Mouse (Mus musculus) heart, embryonic 16.5 days (tissue): ENCODE results near the gene Npas2. TPM values are rescaled to one million over a fixed set of nuclear protein-coding genes. Genes with fewer than 3 reads are reported as not detected.

Source experiments
- ATAC-seq: fragments of 200-750 bp; cut with Nextera tagmentation; replicated peaks from 2 replicates; pipeline ENCODE4 v1.8.0; 2017; ENCODE audit warnings: moderate number of reproducible peaks; ENCODE audit not compliant: insufficient read depth, low FRiP score; ENCODE audit errors: extremely low read depth
- H3K27ac ChIP-seq: fragments of 300-500 bp; sonication (generic); 2 replicates; pipeline ENCODE4 v1.5.1; 2014; ENCODE audit warnings: mild to moderate bottlenecking, low read length, control low read depth, moderate library complexity
- H3K27me3 ChIP-seq: fragments of 300-500 bp; sonication (generic); 2 replicates; pipeline ENCODE4 v1.6.1; 2014; ENCODE audit warnings: low read length, mixed read lengths; ENCODE audit not compliant: control insufficient read depth, insufficient read depth
- H3K36me3 ChIP-seq: fragments of 300-500 bp; sonication (generic); 2 replicates; pipeline ENCODE4 v1.6.1; 2014; ENCODE audit not compliant: control insufficient read depth, insufficient read depth
- H3K4me1 ChIP-seq: fragments of 300-500 bp; sonication (generic); 2 replicates; pipeline ENCODE4 v1.6.1; 2014; ENCODE audit warnings: low read length, mixed read lengths; ENCODE audit not compliant: control insufficient read depth, insufficient read depth
- H3K4me2 ChIP-seq: fragments of 300-500 bp; sonication (generic); 2 replicates; pipeline ENCODE4 v1.6.1; 2014; ENCODE audit warnings: low read depth, mild to moderate bottlenecking, control low read depth, low read length
- H3K4me3 ChIP-seq: fragments of 300-500 bp; sonication (generic); 2 replicates; pipeline ENCODE4 v1.5.1; 2014; ENCODE audit warnings: mild to moderate bottlenecking, control low read depth, low read length
- H3K9ac ChIP-seq: fragments of 300-500 bp; sonication (generic); 2 replicates; pipeline ENCODE4 v1.6.1; 2014; ENCODE audit warnings: low read length, control low read depth
- H3K9me3 ChIP-seq: fragments of 300-500 bp; sonication (generic); replicated peaks from 2 replicates; pipeline ENCODE4 v1.6.1; 2016; ENCODE audit warnings: low read length; ENCODE audit not compliant: control insufficient read depth
- WGBS: fragments of 180-500 bp; shearing (Covaris S2); extraction: QIAGEN DNeasy Blood & Tissue Kit; methylation state at CpG from one replicate; pipeline ENCODE4 v1.1.7; 2014; 5-methylcytosine and 5-hydroxymethylcytosine counted together
- polyA plus RNA-seq: library from polyadenylated mRNA; unstranded; fragments of >200 nt; fragmentation: Nextera tagmentation; extraction: Ambion mirVana; gene quantifications from 2 replicates; pipeline ENCODE4 v1.2.1, GENCODE M21; 2015

Gene Npas2
- polyA plus RNA-seq, 1 experiment from 2014 or later, result 3.1 TPM

DNA sequence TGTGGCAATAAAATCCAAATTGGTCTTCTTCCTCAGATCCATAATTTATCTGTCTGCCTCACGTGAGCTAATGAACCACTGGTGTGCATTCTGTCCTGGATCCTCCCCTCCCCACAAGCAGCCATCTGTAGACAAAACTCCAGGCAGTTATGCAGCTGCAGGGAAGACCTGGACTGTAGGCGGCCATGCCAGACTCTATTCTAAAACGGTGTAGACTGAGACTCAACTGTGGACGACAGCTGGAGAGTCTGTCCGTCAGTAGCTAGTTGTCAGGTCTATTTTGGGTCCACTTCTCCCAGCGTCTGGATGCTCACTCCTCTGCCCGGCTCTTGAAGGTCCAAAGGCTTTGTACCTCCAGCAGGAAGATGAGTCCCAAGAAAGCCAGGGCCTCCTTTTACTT is 134.0 kb downstream of the Npas2 start:
- no peaks in the 10 kb centered on the region for H3K9me3 ChIP-seq
- H3K9ac ChIP-seq, result no peak overlapping the region
- H3K27ac ChIP-seq, result peak overlapping the region; percentile 43
- no peaks in the 10 kb centered on the region for H3K27me3 ChIP-seq
- H3K4me2 ChIP-seq, result no peak overlapping the region
- H3K36me3 ChIP-seq, result no peaks in the 10 kb centered on the region
- H3K4me1 ChIP-seq, result peaks cover 34% of the 10 kb centered on the region
- no peak for ATAC-seq
- WGBS, result 55% methylated on average over 7 of the region's 7 CpGs
- H3K4me3 ChIP-seq, result no peak overlapping the region

DNA sequence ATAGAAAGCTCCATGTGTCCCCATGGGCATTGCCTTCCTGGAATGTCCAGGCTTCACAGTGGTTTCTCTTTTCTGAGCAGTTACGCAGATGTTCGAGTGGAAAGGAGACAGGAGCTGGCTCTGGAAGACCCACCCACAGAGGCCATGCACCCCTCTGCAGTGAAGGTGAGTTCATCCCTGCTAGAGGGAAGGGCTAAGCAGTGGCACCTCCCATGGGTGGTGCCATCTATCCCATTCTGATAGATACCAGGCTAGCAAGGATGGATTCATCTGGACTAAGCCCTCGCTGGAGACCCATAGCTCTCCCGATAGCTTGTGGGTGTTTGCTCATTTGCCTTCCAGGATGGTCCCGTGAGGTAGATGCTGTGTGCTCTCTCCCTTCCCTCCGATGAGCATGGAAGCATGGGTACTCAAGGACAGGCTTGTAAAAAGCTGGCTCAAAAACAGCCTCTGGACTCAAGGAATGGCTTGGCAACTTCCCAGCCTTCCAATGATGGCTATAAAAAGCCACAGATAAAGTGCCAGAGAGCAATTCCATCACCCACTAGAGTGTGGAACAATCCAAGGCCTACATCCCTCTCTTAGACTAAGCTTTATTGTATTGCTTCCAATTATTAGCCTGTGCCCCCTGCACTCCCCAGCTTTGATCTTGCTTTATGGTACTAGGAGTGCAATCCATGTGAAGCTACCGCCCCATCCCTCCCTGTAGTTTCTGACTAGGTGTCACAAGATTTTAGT is 137.5 kb downstream of the Npas2 start:
- H3K4me1 ChIP-seq, result peaks cover 39% of the 10 kb centered on the region
- peak overlapping the region; percentile 92 for H3K27ac ChIP-seq
- 0 out of 2 replicates have a peak overlapping the region, but pooled peaks have one; percentile 25 for H3K9ac ChIP-seq
- 57% methylated on average over 7 of the region's 7 CpGs for WGBS
- peak; percentile 78 for ATAC-seq
- no peaks in the 10 kb centered on the region for H3K27me3 ChIP-seq
- H3K9me3 ChIP-seq, result no peaks in the 10 kb centered on the region
- H3K36me3 ChIP-seq, result no peaks in the 10 kb centered on the region
- no peak overlapping the region for H3K4me3 ChIP-seq
- peak overlapping the region; percentile 24; the same call in 1 of the 2 replicates for H3K4me2 ChIP-seq

DNA sequence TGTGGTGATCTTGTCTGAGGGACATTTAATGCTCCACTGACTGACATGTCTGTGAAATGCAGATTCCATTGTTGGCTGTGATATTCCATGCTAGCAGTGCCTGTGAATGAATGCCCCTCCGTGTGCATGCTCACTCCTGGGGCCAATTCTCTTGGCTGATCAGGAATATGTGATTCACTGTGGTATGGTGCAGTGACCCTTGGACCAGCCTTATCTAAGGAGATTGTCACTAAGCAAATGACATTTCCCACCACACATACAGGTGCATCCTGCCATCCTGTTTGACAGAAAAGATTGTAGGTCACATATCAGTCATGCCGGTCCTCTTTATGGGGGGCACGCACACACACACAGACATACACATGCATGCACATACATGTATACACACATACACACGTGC is 138.9 kb downstream of the Npas2 start:
- no peak overlapping the region for H3K4me3 ChIP-seq
- no peak overlapping the region for H3K27ac ChIP-seq
- no peaks in the 10 kb centered on the region for H3K9me3 ChIP-seq
- WGBS, result 73% methylated on average over 4 of the region's 4 CpGs
- no peak overlapping the region for H3K4me2 ChIP-seq
- H3K27me3 ChIP-seq, result no peaks in the 10 kb centered on the region
- no peak for ATAC-seq
- H3K36me3 ChIP-seq, result no peaks in the 10 kb centered on the region
- peaks cover 37% of the 10 kb centered on the region for H3K4me1 ChIP-seq
- no peak overlapping the region for H3K9ac ChIP-seq

DNA sequence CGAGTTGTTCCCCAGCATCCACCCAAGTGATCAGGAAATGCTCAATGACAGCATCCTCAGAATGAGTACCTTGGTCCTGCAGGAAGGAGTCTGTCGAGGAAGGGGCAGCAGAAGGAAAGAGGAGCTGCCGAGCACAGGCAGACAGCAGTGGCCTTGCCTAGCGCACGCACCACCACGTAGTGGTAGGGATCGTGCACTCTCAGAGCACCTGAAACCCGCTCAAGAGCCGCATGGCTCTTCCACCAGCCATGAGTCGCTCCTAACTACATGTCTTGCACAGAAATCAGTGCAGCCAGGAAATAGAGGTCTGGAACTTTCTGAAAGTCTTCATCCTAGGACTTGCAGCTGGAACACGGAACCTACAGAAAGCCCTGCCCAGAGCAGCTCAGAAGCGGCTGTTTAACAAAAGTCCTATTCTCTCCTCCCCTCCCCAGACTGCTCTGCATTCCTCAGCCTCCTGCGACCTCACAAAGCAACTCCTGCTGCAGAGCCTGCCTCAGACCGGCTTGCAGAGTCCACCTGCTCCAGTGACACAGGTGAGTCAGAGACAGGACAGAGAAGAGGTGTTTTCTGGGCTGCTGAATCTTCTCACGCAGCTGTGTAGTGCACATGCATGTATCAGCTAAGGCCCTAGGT is 142.1 kb downstream of the Npas2 start:
- Histone ChIP-seq H3K9me3 (no peaks in the 10 kb centered on the region), H3K36me3 (no peaks in the 10 kb centered on the region), H3K9ac (peak overlapping the region; percentile 22; the same call in 1 of the 2 replicates), H3K4me2 (peak overlapping the region; percentile 6; the same call in 1 of the 2 replicates), H3K4me3 (no peak overlapping the region), H3K27me3 (peaks cover 5% of the 10 kb centered on the region; the same call in 1 of the 2 replicates), H3K4me1 (peaks cover 29% of the 10 kb centered on the region), H3K27ac (no peak overlapping the region)
- 39% methylated on average over 15 of the region's 15 CpGs for WGBS
- no peak for ATAC-seq

DNA sequence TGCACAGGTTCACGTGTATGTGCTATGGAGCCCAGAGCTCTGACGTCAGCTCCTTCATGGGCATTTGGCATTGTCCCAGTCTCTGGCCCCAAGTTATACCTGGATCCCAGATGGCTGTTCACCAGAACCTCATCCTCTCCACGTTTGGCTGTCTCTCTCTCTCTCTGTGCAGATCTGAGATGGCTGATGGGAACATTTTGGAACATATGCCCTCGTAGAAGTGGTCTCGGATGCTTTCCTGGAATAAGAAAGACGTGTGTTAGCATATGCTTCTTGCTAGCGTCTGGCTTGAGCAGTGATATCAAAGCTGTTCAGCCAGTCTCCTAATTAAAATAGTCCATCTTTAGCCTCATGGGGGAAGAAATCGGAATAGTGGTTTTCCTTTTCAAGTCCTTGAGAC is 143.3 kb downstream of the Npas2 start:
- peaks cover 5% of the 10 kb centered on the region; the same call in 1 of the 2 replicates for H3K27me3 ChIP-seq
- no peak overlapping the region for H3K9ac ChIP-seq
- no peak overlapping the region for H3K27ac ChIP-seq
- H3K4me3 ChIP-seq, result no peak overlapping the region
- no peak for ATAC-seq
- H3K36me3 ChIP-seq, result no peaks in the 10 kb centered on the region
- H3K9me3 ChIP-seq, result no peaks in the 10 kb centered on the region
- peaks cover 19% of the 10 kb centered on the region for H3K4me1 ChIP-seq
- no peak overlapping the region for H3K4me2 ChIP-seq
- 81% methylated on average over 8 of the region's 8 CpGs for WGBS

DNA sequence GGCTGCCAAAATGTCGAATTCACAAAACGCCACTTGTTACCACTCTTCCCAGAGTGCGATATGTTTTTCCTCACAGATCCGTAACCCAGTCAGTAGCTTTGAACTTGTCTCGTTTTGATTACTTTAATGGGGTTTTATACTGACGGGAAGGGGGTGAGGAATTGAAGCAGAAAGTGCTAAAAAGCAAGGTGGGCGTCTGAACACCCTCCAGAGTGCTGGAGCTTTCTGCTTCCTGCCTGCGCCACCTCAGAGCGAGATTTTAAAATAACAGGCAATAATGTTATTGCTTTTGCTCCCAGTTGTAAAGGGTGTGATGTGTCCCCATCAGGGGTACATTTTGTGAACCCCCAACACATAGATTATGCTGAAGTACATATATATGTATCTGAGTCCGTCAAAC is 145.3 kb downstream of the Npas2 start:
- no peak for ATAC-seq
- 73% methylated on average over 10 of the region's 10 CpGs for whole genome bisulfite sequencing
- Histone ChIP-seq H3K27me3 (peaks cover 5% of the 10 kb centered on the region; the same call in 1 of the 2 replicates), H3K4me1 (peaks cover 15% of the 10 kb centered on the region), H3K9me3 (no peaks in the 10 kb centered on the region), H3K4me2 (no peak overlapping the region), H3K36me3 (no peaks in the 10 kb centered on the region), H3K9ac (no peak overlapping the region), H3K4me3 (no peak overlapping the region), H3K27ac (no peak overlapping the region)

DNA sequence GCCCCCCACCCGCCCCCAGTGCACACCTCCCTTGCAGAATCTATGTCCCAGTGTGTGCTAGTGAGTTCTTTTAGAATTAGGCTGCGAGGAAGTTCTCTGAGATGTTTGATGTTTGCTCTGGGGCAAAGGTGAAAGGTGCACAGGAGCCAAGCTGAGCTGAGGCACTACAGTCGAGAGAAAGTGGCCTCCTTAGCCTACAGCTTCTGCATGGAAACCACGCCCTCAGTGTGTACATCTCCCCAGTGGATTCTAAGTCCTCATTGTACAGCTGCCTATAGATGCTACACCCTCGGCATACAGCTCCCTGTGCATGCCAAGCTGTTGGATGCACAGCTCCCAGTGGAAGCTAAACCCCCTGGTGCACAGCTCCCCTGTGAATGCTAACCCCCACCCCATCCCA is 145.9 kb downstream of the Npas2 start:
- no peak overlapping the region for H3K9ac ChIP-seq
- H3K4me3 ChIP-seq, result no peak overlapping the region
- no peak for ATAC-seq
- H3K36me3 ChIP-seq, result no peaks in the 10 kb centered on the region
- H3K4me1 ChIP-seq, result peaks cover 15% of the 10 kb centered on the region
- WGBS, result 51% methylated on average over 5 of the region's 5 CpGs
- H3K9me3 ChIP-seq, result no peaks in the 10 kb centered on the region
- peaks cover 5% of the 10 kb centered on the region; the same call in 1 of the 2 replicates for H3K27me3 ChIP-seq
- no peak overlapping the region for H3K4me2 ChIP-seq
- H3K27ac ChIP-seq, result no peak overlapping the region

DNA sequence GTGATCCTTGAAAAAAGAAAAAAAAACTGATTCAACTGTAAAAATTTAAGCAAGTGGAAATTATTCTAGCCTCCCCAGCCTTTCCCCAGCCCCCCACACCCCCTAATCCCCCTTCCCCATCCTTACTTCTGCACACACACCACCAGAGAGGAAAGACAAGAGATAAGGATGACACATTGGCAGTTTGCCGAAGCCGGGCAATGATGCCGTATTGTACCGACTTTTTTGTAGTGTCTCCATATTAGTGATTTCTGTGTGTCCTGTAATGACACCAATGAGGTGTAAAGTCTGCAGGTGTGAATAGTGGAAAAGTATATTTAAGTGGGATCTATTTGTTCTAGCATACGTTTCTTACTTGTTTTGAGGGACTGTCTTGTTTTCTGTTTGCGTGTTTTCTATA is 146.6 kb downstream of the Npas2 start:
- WGBS, result 36% methylated on average over 6 of the region's 6 CpGs
- ATAC-seq, result no peak
- Histone ChIP-seq H3K4me3 (no peak overlapping the region), H3K27me3 (peaks cover 5% of the 10 kb centered on the region; the same call in 1 of the 2 replicates), H3K4me2 (no peak overlapping the region), H3K9me3 (no peaks in the 10 kb centered on the region), H3K36me3 (no peaks in the 10 kb centered on the region), H3K27ac (no peak overlapping the region), H3K4me1 (peaks cover 15% of the 10 kb centered on the region), H3K9ac (no peak overlapping the region)

DNA sequence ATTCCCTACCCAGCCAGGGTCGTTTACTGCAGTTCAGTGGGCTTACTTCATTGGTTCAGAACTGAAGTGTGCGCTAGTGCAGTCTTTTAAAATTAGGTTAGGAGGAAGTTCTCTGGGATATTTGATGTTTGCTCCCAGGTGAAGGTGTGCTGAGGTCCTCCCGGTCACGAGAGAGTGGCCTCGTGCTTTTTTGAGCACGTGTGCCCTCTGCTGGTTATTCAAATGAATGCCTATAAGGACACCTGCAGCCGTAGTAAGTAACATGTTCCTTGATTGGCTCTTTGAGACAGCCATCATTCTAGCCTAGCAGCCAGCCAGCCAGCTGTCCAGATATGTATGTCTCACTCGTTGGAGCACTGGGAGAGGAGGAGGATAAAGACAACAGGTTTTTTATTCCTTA is 147.1 kb downstream of the Npas2 start:
- H3K9me3 ChIP-seq, result no peaks in the 10 kb centered on the region
- ATAC-seq, result peak; percentile 53; the same call in 1 of the 2 replicates
- H3K36me3 ChIP-seq, result no peaks in the 10 kb centered on the region
- no peak overlapping the region for H3K4me3 ChIP-seq
- H3K27me3 ChIP-seq, result peaks cover 5% of the 10 kb centered on the region; the same call in 1 of the 2 replicates
- peaks cover 13% of the 10 kb centered on the region for H3K4me1 ChIP-seq
- H3K9ac ChIP-seq, result no peak overlapping the region
- H3K4me2 ChIP-seq, result no peak overlapping the region
- H3K27ac ChIP-seq, result no peak overlapping the region
- 18% methylated on average over 8 of the region's 8 CpGs for WGBS
